Mouse (Mus musculus) lung, embryonic 15.5 days (tissue): ENCODE measurements at regions not wholly inside any gene's neighbourhood (a gene's known extent, or its start where the extent isn't known, plus 50 kb on each side); places are given as distances from the start of the nearest gene placed in this dataset.
A peak's percentile ranks its signal among the peaks of the same experiment; 100 is the strongest.
"Not testable (repeated sequence)": the region's sequence is repeated elsewhere in the genome, so short reads cannot be mapped to it uniquely, and the experiment has no call there.

ENCODE experiments used
- ATAC-seq: fragments of 200-750 bp; cut with Nextera tagmentation; 2 replicates; pipeline ENCODE4 v1.8.0; 2017; ENCODE audit warnings: moderate number of reproducible peaks, borderline replicate concordance; ENCODE audit not compliant: low FRiP score, low TSS enrichment; ENCODE audit errors: extremely low read depth
- H3K27ac ChIP-seq: fragments of 300-500 bp; sonication (generic); 2 replicates; pipeline ENCODE4 v1.5.1; 2015; ENCODE audit warnings: moderate library complexity, mild to moderate bottlenecking, inconsistent platforms
- H3K27me3 ChIP-seq: fragments of 300-500 bp; sonication (generic); 2 replicates; pipeline ENCODE4 v1.6.1; 2015; ENCODE audit warnings: inconsistent platforms
- H3K36me3 ChIP-seq: fragments of 300-500 bp; sonication (generic); 2 replicates; pipeline ENCODE4 v1.6.1; 2015; ENCODE audit warnings: inconsistent platforms
- H3K4me1 ChIP-seq: fragments of 300-500 bp; sonication (generic); 2 replicates; pipeline ENCODE4 v1.6.1; 2015; ENCODE audit warnings: inconsistent platforms
- H3K4me2 ChIP-seq: fragments of 300-500 bp; sonication (generic); 2 replicates; pipeline ENCODE4 v1.6.1; 2015; ENCODE audit warnings: inconsistent platforms, mild to moderate bottlenecking, moderate library complexity
- H3K4me3 ChIP-seq: fragments of 300-500 bp; sonication (generic); 2 replicates; pipeline ENCODE4 v1.5.1; 2015; ENCODE audit warnings: mild to moderate bottlenecking, inconsistent platforms
- H3K9ac ChIP-seq: fragments of 300-500 bp; sonication (generic); 2 replicates; pipeline ENCODE4 v1.6.1; 2015; ENCODE audit warnings: inconsistent platforms
- H3K9me3 ChIP-seq: fragments of 300-500 bp; sonication (generic); 2 replicates; pipeline ENCODE4 v1.6.1; 2016; ENCODE audit warnings: inconsistent platforms
- WGBS: fragments of 180-500 bp; shearing (Covaris S2); methylation state at CpG from one replicate; pipeline ENCODE4 v1.1.7; 2015; 5-methylcytosine and 5-hydroxymethylcytosine counted together

DNA sequence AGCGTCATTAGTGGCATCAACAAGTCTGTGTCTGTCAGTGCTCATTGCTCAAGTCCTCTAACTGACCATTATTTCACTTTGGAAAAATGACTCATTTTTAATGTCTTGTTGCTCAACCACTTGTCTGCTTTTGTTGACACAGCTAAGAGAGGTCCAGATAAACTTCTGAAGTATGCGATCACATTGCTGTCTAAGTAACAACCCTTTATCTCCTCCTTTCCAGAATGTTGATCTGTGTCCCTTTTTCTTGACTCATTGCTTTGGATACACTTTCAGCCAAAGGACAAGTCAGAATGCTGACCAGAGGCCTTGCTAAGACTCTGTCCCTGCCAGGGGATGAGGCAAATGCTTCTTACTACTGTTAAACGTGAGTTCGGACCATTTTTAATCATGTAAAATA is 407.2 kb upstream of the Zfp507 start:
- Histone ChIP-seq H3K27me3 (no peaks in the 10 kb centered on the region), H3K9me3 (no peaks in the 10 kb centered on the region), H3K4me2 (no peak overlapping the region), H3K36me3 (no peaks in the 10 kb centered on the region), H3K4me3 (no peak overlapping the region), H3K27ac (no peak overlapping the region), H3K4me1 (no peaks in the 10 kb centered on the region), H3K9ac (no peak overlapping the region)
- 69% methylated on average over 4 of the region's 4 CpGs for WGBS
- no peak for ATAC-seq

DNA sequence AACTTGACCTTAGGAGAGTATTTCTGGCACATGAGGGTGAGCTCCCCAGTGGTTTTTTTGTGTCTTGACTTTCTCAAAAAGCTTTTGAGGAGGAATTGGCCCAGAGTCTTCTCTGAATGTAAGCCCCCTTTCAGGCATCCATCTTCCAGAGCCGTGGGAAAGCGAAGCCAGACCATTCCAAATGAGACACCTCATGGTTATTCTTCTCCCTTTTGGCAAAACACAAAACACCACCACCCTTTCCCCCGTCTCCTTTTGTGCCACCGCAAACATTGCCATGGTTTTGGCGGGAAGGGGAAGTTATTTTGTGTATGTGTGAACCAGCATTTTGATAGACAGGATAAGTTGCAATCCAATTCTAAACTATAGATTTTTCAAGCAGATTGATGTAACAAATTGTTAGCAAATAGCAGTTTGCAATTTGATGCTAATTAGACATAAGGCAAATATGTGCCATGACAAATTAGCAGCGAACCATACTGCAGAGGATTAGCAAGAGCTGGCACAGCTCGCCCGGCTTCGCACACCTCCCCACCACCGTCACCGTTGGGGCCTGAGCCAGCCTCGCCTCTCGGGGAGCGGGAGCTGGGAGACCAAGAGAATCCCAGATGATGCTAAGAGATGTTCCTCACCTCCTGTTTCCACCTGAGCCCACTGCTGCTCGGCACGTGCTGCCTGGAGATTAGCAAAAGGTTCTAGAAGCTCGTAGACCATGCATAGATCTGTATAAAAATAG is 404.9 kb upstream of the Zfp507 start:
- H3K4me3 ChIP-seq: no peak overlapping the region
- WGBS: 88% methylated on average over 17 of the region's 17 CpGs
- no peak for ATAC-seq
- no peaks in the 10 kb centered on the region for H3K27me3 ChIP-seq
- no peak overlapping the region for H3K4me2 ChIP-seq
- H3K4me1 ChIP-seq: no peaks in the 10 kb centered on the region
- H3K9me3 ChIP-seq: no peaks in the 10 kb centered on the region
- no peak overlapping the region for H3K27ac ChIP-seq
- no peak overlapping the region for H3K9ac ChIP-seq
- no peaks in the 10 kb centered on the region for H3K36me3 ChIP-seq

DNA sequence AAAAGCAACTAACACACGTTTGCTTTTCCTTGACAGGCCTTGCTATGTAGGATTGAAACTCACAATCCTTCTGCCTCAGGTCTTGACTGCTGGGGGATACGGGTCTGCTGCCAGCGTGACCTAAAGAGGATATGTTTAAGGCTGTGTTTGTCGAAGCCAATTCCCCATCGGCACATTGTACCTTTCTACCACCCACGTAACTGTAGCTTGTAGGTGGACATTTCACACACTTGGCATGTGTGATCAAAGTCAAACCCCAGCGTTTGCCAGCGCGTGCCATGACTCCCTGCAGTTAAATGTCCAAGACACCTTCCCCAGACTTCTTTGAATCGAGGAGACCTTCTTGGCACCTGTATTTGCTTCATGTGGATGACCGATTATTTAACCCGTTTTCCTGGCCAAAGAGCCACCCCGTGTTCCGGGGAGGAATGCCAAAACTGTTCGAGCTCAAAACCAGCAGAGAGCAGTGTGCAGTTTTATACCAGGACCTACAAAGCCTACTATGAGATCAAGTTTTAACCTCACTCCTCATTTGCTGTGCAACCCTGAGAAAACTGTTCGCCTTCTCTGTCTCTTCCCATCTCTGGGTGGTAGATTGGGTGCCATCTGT is 395.4 kb upstream of the Zfp507 start:
- Histone ChIP-seq H3K4me3 (no peak overlapping the region), H3K27ac (no peak overlapping the region), H3K4me1 (no peaks in the 10 kb centered on the region), H3K36me3 (no peaks in the 10 kb centered on the region), H3K27me3 (no peaks in the 10 kb centered on the region), H3K9ac (no peak overlapping the region), H3K4me2 (no peak overlapping the region), H3K9me3 (no peaks in the 10 kb centered on the region)
- WGBS: 79% methylated on average over 16 of the region's 16 CpGs
- no peak for ATAC-seq

- no peak for ATAC-seq
- Histone ChIP-seq H3K36me3 (no peaks in the 10 kb centered on the region), H3K4me2 (no peak overlapping the region), H3K27me3 (no peaks in the 10 kb centered on the region), H3K4me1 (no peaks in the 10 kb centered on the region), H3K9ac (no peak overlapping the region), H3K9me3 (no peaks in the 10 kb centered on the region), H3K4me3 (no peak overlapping the region), H3K27ac (no peak overlapping the region)
- WGBS: 81% methylated on average over 18 of the region's 18 CpGs
Measured at GRCm38 (mm10) chr7:36196154-36196720, 393.4 kb upstream of the Zfp507 start.

DNA sequence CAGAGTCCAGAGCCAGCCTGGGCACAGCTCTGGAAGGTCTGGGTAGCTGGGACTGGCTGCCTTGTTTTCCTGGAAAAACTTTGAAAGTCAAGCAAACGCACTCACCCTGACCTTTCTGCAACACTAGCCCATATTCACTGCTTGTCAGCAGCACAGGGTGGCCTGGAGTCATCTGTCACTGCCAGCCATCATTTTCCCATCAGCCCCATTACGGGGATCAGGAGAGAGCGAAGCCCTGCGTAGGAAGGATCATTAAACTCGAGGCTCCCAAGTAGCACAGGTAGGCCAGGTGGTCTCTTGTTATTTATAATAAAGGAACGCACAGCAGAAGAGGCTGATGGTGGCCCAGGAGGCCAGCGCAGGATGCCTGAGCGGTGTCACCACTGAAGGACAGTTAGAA is 389.8 kb upstream of the Zfp507 start:
- Histone ChIP-seq H3K27me3 (no peaks in the 10 kb centered on the region), H3K4me1 (no peaks in the 10 kb centered on the region), H3K27ac (no peak overlapping the region), H3K4me2 (no peak overlapping the region), H3K9ac (no peak overlapping the region), H3K36me3 (no peaks in the 10 kb centered on the region), H3K9me3 (no peaks in the 10 kb centered on the region), H3K4me3 (no peak overlapping the region)
- 57% methylated on average over 8 of the region's 8 CpGs for WGBS
- ATAC-seq: no peak

GRCm38 (mm10) chr7:36177947-36178346 is 375.1 kb upstream of the Zfp507 start:
- Histone ChIP-seq H3K27ac (no peak overlapping the region), H3K36me3 (no peaks in the 10 kb centered on the region), H3K27me3 (no peaks in the 10 kb centered on the region), H3K4me3 (no peak overlapping the region), H3K4me1 (no peaks in the 10 kb centered on the region), H3K9me3 (no peaks in the 10 kb centered on the region), H3K4me2 (no peak overlapping the region), H3K9ac (no peak overlapping the region)
- WGBS: 54% methylated on average over 7 of the region's 7 CpGs
- no peak for ATAC-seq

DNA sequence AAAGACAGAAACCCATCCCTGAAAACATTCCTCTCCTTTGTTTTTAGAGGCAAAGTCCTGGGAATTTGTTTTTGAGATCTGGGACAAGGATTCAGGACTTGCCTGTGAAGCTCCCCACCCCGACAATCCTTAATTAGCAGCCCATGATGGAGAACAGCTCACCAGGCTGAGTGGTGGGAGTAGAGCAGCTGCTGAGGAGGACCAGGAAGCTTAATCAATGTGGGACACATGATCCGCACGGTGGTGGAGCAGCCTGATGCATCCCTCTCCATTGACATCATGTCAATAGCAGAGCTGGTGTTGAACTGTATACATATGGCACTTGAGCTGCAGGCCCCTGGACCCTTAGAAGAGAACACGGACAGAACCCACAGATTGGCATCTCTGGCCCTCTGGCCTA is 372.5 kb upstream of the Zfp507 start:
- H3K9me3 ChIP-seq: no peaks in the 10 kb centered on the region
- no peak for ATAC-seq
- H3K4me2 ChIP-seq: no peak overlapping the region
- no peaks in the 10 kb centered on the region for H3K4me1 ChIP-seq
- H3K4me3 ChIP-seq: no peak overlapping the region
- WGBS: 73% methylated on average over 4 of the region's 4 CpGs
- no peak overlapping the region for H3K9ac ChIP-seq
- H3K36me3 ChIP-seq: no peaks in the 10 kb centered on the region
- no peaks in the 10 kb centered on the region for H3K27me3 ChIP-seq
- H3K27ac ChIP-seq: no peak overlapping the region

- not testable (repeated sequence) for H3K4me1 ChIP-seq, H3K4me2 ChIP-seq, H3K36me3 ChIP-seq, H3K4me3 ChIP-seq, H3K9me3 ChIP-seq, ATAC-seq, H3K27ac ChIP-seq, H3K9ac ChIP-seq, H3K27me3 ChIP-seq
- 54% methylated on average over 2 of the region's 2 CpGs for WGBS
Measured at GRCm38 (mm10) chr7:36172511-36172910, 369.7 kb upstream of the Zfp507 start.

- 46% methylated on average over 22 of the region's 22 CpGs for WGBS
- no peaks in the 10 kb centered on the region for H3K36me3 ChIP-seq
- H3K27me3 ChIP-seq: no peaks in the 10 kb centered on the region
- H3K9ac ChIP-seq: no peak overlapping the region
- ATAC-seq: no peak
- no peak overlapping the region for H3K4me2 ChIP-seq
- no peaks in the 10 kb centered on the region for H3K9me3 ChIP-seq
- H3K27ac ChIP-seq: no peak overlapping the region
- H3K4me1 ChIP-seq: peaks cover 17% of the 10 kb centered on the region
- H3K4me3 ChIP-seq: no peak overlapping the region
Measured at GRCm38 (mm10) chr7:36157270-36157945, 354.6 kb upstream of the Zfp507 start.

DNA sequence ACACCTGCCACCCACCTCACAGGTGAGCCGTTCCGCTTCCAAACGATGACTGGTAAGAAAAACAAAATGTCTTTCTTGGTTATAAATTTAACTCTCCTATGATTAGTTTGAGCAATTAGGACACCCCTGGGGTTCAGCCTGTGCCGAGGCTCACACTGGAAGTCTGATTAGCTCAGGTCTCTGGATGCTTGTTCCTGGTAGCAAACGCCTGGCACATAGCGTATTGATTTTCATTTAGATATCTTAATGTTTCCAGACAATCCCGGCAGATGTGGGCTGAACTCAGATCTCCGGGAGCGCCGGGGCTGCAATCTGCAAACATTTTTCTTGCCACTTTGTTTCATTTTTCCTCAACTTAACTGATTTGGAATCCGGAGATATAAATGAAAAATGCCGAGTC is 353.8 kb upstream of the Zfp507 start:
- Histone ChIP-seq H3K9ac (no peak overlapping the region), H3K4me3 (no peak overlapping the region), H3K27ac (no peak overlapping the region), H3K36me3 (no peaks in the 10 kb centered on the region), H3K4me1 (peaks cover 22% of the 10 kb centered on the region), H3K4me2 (no peak overlapping the region), H3K9me3 (no peaks in the 10 kb centered on the region), H3K27me3 (no peaks in the 10 kb centered on the region)
- WGBS: 61% methylated on average over 12 of the region's 12 CpGs
- ATAC-seq: no peak

- H3K27me3 ChIP-seq: no peaks in the 10 kb centered on the region
- peaks cover 28% of the 10 kb centered on the region for H3K4me1 ChIP-seq
- no peaks in the 10 kb centered on the region for H3K9me3 ChIP-seq
- no peak for ATAC-seq
- peak overlapping the region; percentile 69 for H3K27ac ChIP-seq
- H3K9ac ChIP-seq: no peak overlapping the region
- H3K4me2 ChIP-seq: no peak overlapping the region
- H3K4me3 ChIP-seq: no peak overlapping the region
- H3K36me3 ChIP-seq: no peaks in the 10 kb centered on the region
- WGBS: 21% methylated on average over 2 of the region's 2 CpGs
Measured at GRCm38 (mm10) chr7:36155576-36155975, 352.8 kb upstream of the Zfp507 start.

- Histone ChIP-seq H3K4me1 (peaks cover 28% of the 10 kb centered on the region), H3K36me3 (no peaks in the 10 kb centered on the region), H3K27me3 (no peaks in the 10 kb centered on the region), H3K4me2 (no peak overlapping the region), H3K27ac (peak overlapping the region; percentile 69), H3K9ac (no peak overlapping the region), H3K4me3 (no peak overlapping the region), H3K9me3 (no peaks in the 10 kb centered on the region)
- ATAC-seq: peak; percentile 27; the same call in 1 of the 2 replicates
- 45% methylated on average over 6 of the region's 6 CpGs for WGBS
Measured at GRCm38 (mm10) chr7:36155159-36155558, 352.4 kb upstream of the Zfp507 start.
